Mouse (Mus musculus) kidney, adult 2 months (tissue): ENCODE measurements around the gene Atoh8. TPM values are rescaled to one million over a fixed set of nuclear protein-coding genes. Genes with fewer than 3 reads are reported as not detected.

Experiments
- DNase-seq: peaks from one replicate; pipeline ENCODE4 v3.0.0; 2021
- H3K27ac ChIP-seq: fragments of 200-500 bp; 2 replicates; pipeline ENCODE4 v1.5.1; 2012; ENCODE audit warnings: low read depth, low read length, control low read depth, inconsistent platforms; ENCODE audit not compliant: insufficient read depth
- H3K27me3 ChIP-seq: fragments of 200-500 bp; replicated peaks from 2 replicates; pipeline ENCODE4 v1.6.1; 2012; ENCODE audit warnings: mild to moderate bottlenecking, moderate library complexity, low read length, inconsistent platforms; ENCODE audit not compliant: control insufficient read depth, insufficient read depth
- H3K36me3 ChIP-seq: fragments of 200-500 bp; 2 replicates; pipeline ENCODE4 v1.6.1; 2012; ENCODE audit warnings: mild to moderate bottlenecking, moderate library complexity, low read length, inconsistent platforms; ENCODE audit not compliant: control insufficient read depth, insufficient read depth
- H3K4me1 ChIP-seq: fragments of 200-500 bp; 2 replicates; pipeline ENCODE4 v1.6.1; 2011; ENCODE audit warnings: low read length; ENCODE audit not compliant: control insufficient read depth, insufficient read depth
- H3K4me3 ChIP-seq: fragments of 200-500 bp; 2 replicates; pipeline ENCODE4 v1.5.1; 2011; ENCODE audit warnings: mild to moderate bottlenecking, low read depth, low read length, control low read depth; ENCODE audit not compliant: insufficient read depth
- CTCF ChIP-seq: fragments of 200-500 bp; conservative IDR thresholded peaks from 2 replicates; pipeline ENCODE4 v1.5.1; 2011; ENCODE audit warnings: low read depth, mild to moderate bottlenecking, control low read depth, low read length, moderate library complexity, mixed read lengths; ENCODE audit not compliant: insufficient read depth, insufficient read length
- POLR2A ChIP-seq: fragments of 200-500 bp; IDR thresholded peaks from one replicate; pipeline ENCODE4 v1.6.1; 2011; ENCODE audit warnings: low read depth, low read length, control low read depth
- WGBS: fragments of 180-500 bp; shearing (Covaris S2); methylation state at CpG from one replicate; pipeline ENCODE4 v1.1.7; 2018; 5-methylcytosine and 5-hydroxymethylcytosine counted together
- polyA plus RNA-seq: library from polyadenylated mRNA; depleted of rRNA; stranded (reverse); fragments of >200 nt; gene quantifications from 2 replicates; pipeline ENCODE4 v1.2.3, GENCODE M21; 2012

Atoh8 gene
- polyA plus RNA-seq, 1 experiment: 7.7 TPM

DNA sequence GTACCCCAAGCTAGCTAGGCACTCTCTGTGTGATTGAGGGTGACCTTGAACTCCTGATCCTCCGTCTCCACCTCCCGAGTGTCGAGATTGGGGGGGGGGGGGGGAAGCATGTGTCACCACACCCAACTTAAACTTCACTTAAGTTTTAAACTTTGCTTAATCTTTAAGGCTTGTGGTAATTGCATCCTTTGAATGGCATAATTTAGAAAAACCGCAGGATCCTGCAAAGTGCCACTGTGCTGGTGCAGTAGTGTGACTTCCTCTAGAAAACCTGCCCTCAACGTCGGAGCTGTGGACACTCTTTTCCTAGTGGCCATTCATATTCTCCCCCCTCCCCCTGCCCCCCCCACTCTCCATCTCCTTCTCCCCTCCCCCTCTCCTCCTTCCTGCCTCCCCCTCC is 45.3 kb downstream of the Atoh8 start:
- Histone ChIP-seq H3K27me3 (no peaks in the 10 kb centered on the region), H3K36me3 (no peaks in the 10 kb centered on the region), H3K27ac (no peak overlapping the region), H3K4me1 (0 out of 2 replicates have a peak, but pooled peaks cover 2% of the 10 kb centered on the region), H3K4me3 (no peak overlapping the region)
- TF ChIP-seq POLR2A: no peak
- no peak for TF ChIP-seq CTCF
- DNase-seq: no peak
- 27% methylated on average over 6 of the region's 6 CpGs for WGBS

DNA sequence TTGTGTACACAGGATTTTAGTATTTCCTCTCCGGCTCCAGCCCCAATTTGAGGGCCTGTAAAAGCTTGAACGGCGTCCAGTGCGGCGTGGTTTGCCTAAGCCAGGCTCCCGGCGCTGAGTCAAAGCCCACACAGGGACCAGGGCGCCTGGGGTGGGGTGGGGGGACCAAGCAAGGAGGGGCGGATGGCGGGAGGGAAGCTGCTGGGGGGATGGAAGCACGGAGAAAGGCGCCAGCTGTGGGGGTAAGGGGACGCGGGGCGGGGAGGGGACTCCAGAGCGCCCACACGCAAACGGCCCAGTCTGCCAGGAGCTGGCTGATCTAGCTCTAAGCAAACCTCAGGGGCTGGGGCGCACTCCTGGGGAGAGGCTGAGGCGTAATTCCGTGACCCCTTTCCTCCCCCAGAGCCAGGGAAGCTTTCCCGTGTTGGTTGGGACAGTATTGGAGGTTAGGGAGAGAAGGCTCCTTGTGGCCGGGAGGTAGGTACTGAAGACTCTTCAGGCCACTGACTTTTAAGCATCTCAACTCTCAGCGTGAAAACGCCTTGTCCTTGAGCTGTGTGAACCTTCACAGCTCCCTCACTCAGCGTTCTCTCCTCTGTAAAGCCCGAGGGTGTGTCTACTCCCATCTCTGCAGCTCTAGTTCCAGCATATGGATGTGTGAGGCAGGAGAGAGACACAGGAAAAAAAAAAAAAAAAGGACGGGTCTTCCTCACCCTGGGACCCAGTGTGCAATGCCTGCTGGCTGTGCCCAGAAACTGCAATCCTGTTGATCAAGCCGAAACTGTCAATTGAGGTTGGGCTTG is 46.1 kb downstream of the Atoh8 start:
- Histone ChIP-seq H3K27ac (no peak overlapping the region), H3K27me3 (no peaks in the 10 kb centered on the region), H3K4me3 (no peak overlapping the region), H3K4me1 (0 out of 2 replicates have a peak, but pooled peaks cover 2% of the 10 kb centered on the region), H3K36me3 (no peaks in the 10 kb centered on the region)
- WGBS: 18% methylated on average over 29 of the region's 29 CpGs
- DNase-seq: peak; percentile 59
- TF ChIP-seq CTCF: no peak
- TF ChIP-seq POLR2A: no peak

DNA sequence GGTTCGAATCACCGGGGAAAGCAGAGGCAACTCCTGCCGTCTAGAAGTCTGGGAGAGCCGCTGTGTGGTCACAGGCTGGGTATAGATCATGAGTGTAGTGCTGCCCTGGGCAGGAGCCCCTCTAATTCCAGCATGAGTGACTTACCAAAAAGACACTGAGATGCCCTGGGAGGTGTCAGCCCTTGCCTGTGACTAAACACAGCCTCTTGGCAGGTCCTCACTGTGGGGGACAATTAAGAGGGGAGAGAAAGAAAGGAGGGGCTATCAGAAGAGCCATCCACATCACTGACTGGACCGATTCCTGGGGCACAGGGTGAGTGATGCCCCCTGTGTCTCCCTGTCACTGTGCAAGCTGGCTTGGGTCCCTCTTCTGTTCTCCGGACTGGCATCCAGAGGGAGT is 48.6 kb downstream of the Atoh8 start:
- Histone ChIP-seq H3K27me3 (no peaks in the 10 kb centered on the region), H3K4me3 (no peak overlapping the region), H3K36me3 (no peaks in the 10 kb centered on the region), H3K4me1 (0 out of 2 replicates have a peak, but pooled peaks cover 2% of the 10 kb centered on the region), H3K27ac (no peak overlapping the region)
- TF ChIP-seq POLR2A (no peak), CTCF (no peak)
- no peak for DNase-seq
- WGBS: 92% methylated on average over 6 of the region's 6 CpGs

DNA sequence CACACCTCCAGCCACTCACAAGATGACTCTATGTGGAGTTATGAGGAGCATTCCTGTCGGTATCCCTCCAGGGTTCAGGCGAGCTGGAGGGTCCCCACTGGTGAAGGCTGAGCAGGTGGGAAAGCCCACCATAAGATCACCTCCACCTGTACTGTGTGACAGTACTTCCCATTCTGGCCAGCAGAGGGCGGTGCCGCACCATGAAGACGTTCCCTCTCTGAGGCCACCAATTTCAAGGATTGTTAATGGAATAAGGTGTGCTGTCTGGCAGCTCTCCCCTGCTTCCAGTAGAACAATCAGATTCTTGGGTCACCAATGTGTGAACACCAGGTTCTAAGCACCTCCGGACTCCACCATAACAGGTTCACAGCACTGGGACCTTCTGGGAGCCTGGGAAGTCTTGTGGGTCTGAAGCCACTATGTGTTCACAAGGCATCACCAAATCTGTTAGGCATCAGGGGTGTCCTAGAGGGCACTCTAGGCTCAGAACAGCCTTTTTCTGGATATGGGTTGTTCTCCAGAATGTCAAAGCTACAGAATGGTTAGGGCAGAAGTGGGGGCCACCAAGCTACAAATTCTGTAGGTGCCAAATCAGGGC is 49.4 kb downstream of the Atoh8 start:
- H3K36me3 ChIP-seq: no peaks in the 10 kb centered on the region
- H3K27ac ChIP-seq: no peak overlapping the region
- H3K4me3 ChIP-seq: no peak overlapping the region
- H3K27me3 ChIP-seq: no peaks in the 10 kb centered on the region
- 0 out of 2 replicates have a peak, but pooled peaks cover 2% of the 10 kb centered on the region for H3K4me1 ChIP-seq
- TF ChIP-seq CTCF: peak; percentile 98
- no peak for TF ChIP-seq POLR2A
- DNase-seq: peak; percentile 78
- 5% methylated on average over 6 of the region's 6 CpGs for WGBS

DNA sequence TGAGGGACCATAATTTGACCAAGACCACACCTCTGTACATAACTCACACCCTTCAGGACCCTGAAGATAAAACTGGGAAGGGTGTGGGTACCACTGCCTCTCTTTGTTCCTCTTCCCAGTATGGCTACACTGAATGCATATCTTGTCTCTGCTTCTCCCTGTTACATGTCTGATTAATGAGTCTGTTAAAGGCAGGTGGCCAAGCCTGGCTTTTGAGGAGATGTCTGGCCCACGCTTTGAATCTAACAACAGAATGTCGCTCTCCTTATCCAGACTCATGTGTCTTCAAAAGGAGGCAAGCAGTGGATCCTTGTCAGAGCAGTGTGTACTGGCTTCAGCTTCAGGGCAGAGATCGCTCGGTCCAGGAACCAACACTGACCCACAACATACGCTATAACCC is 50.8 kb downstream of the Atoh8 start:
- no peak for DNase-seq
- no peak for TF ChIP-seq CTCF
- no peak for TF ChIP-seq POLR2A
- Histone ChIP-seq H3K4me1 (0 out of 2 replicates have a peak, but pooled peaks cover 2% of the 10 kb centered on the region), H3K27me3 (no peaks in the 10 kb centered on the region), H3K4me3 (no peak overlapping the region), H3K36me3 (no peaks in the 10 kb centered on the region), H3K27ac (no peak overlapping the region)
- 93% methylated on average over 5 of the region's 5 CpGs for WGBS

DNA sequence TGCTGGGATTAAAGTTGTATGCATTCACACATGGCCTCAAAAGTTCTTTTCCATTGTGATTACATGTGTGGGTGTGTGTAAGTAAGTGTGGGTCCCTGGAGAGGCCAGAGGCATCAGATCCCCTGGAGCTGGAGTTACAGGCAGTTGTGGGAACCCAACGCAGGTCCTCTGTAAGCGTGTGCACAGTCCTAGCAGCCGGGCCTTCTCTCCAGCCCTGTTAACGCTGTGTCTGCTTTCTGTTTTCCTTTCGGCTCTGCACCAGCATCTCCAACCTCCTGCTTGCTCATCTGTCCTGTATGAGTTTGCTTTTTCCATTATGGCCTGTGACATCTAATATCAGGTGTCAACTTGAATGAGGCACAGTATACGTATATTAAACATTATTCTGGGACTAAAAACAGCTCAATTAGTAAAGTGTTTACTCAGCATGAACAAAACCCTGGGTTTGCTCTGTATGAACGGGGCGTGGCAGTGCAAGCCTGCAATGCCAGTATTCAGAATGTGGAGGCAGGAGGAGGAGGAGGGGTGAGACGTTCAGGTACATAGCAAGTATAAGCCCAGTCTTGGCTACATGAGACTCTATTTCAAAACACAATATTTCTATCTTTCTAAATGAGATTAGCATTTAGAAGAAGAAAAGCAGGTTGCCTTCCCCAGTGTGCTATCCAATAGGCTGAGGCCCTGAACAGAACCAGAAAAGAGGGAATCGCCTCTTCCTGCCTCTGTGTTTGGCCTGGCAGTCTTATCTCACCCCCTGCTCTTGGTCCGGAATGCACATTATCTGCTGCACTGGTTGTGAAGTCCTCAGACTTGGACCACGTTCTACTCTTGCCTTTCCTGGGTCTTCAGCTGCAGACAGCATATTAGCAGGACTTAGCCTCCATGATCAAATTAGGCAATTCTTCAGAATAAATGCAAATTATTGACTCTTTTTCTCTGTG is 55.5 kb downstream of the Atoh8 start:
- no peaks in the 10 kb centered on the region for H3K4me1 ChIP-seq
- no peak for DNase-seq
- no peaks in the 10 kb centered on the region for H3K27me3 ChIP-seq
- H3K36me3 ChIP-seq: no peaks in the 10 kb centered on the region
- 88% methylated on average over 12 of the region's 12 CpGs for WGBS
- no peak overlapping the region for H3K4me3 ChIP-seq
- no peak overlapping the region for H3K27ac ChIP-seq
- TF ChIP-seq POLR2A: no peak
- TF ChIP-seq CTCF: no peak

DNA sequence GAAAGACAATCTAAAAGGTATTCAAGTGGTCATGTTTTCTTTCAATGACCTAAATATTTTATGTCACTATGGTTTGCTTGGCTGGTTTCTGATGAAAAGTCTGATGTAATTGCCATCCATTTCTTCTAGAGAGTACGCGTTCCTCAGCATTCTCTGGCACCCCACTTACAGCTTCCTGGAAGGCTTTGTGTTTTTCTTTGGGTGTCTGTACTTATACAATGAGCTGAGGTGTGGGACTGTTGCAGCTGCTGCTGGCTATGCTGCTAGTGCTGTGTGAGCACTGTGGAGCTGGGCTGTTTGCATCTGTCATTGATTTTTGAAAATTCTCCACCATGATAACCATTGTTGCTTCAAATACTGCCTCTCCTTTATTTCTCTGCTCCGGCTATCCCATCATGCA is 56.4 kb downstream of the Atoh8 start:
- TF ChIP-seq POLR2A (no peak), CTCF (no peak)
- Histone ChIP-seq H3K4me1 (no peaks in the 10 kb centered on the region), H3K36me3 (no peaks in the 10 kb centered on the region), H3K4me3 (no peak overlapping the region), H3K27ac (no peak overlapping the region), H3K27me3 (no peaks in the 10 kb centered on the region)
- WGBS: 87% methylated on average over 3 of the region's 3 CpGs
- no peak for DNase-seq
